Mouse (Mus musculus): ENCODE results near the gene Zfyve28. TPM values are rescaled to one million over a fixed set of nuclear protein-coding genes. Genes with fewer than 3 reads are reported as not detected.

Gene Zfyve28
- polyA plus RNA-seq, 2 experiments = 0.07 TPM; not detected in 1

DNA sequence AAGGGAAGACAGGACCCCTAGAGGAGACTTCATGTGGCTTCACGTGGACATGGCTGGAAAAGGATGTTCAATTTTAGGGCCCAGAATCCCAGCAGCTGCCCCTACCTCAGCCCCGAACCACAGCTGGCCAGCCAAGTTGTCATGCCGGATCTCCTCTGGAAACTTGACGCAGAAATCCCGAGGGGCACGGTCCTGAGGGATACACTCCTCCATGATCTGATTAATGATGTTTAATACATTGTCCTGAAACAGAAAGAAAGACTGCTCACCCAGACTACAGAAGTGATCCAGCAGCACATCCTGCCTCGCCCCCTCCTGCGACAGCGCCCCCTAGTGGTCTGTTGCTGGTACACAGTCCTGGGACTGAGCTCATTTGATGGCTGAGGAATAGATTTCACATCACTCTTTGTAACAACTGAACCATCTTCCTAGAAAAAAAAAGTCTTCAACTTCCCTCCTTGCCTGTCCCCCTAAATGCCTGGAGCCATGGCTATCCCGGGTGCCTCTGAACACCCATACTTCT is 52.3 kb downstream of the Zfyve28 start:
- Histone ChIP-seq H3K4me1 (replicated peaks; ENCODE audit: control insufficient read depth in 2 of 2, insufficient read depth in 2 of 2, low read length in 1 of 2) (no peaks in the 10 kb centered on the region), H3K4me3 (ENCODE audit: insufficient read depth in 1 of 2, low read depth in 2 of 2, low read length in 2 of 2) (no peak overlapping the region), H3K36me3 (replicated peaks; ENCODE audit: control insufficient read depth, insufficient read depth, low read depth) (no peaks in the 10 kb centered on the region), H3K9me3 (ENCODE audit: control insufficient read depth, low read length) (no peaks in the 10 kb centered on the region), H3K27me3 (ENCODE audit: control insufficient read depth, insufficient read depth, low read length) (no peaks in the 10 kb centered on the region), H3K9ac (replicated peaks) (no peak overlapping the region), H3K27ac (no peak overlapping the region), H3K4me2 (ENCODE audit: low read depth) (no peak overlapping the region)
- ATAC-seq (ENCODE audit: insufficient read depth) = no peak
- peak in 2 of 3 experiments; percentile 9 to 14 for DNase-seq (ENCODE audit: low read depth in 3 of 3, low spot score in 3 of 3)
- TF ChIP-seq EP300 (IDR thresholded peaks at IDR 0.05; ENCODE audit: low read depth) (no peak), CTCF (IDR thresholded peaks at IDR 0.05; ENCODE audit: low read depth) (peak; percentile 96)
- 54% methylated on average over 10 of the region's 10 CpGs for WGBS (ENCODE audit: insufficient replicate concordance)

DNA sequence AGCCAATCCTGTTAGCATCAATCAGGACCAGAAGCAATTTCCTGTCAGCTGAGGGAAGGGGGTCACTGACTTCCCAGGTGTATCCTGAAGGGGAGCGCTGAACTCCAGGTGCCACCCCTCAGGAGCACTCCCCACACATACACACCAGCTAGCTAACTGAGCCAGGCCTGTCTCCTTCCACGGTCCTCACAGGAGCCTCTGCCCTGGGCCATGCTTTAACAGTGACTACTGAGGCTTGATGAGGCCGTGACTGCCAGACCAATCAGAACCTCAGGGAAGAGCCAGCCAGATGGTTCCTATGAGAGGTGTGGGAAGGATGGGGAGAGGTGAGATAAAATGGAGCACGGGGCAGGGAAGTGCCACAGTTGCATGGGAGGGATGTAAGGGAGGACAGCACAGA is 53.2 kb downstream of the Zfyve28 start:
- Histone ChIP-seq H3K27ac (no peak overlapping the region), H3K4me1 (replicated peaks; ENCODE audit: control insufficient read depth in 2 of 2, insufficient read depth in 2 of 2, low read length in 1 of 2) (no peaks in the 10 kb centered on the region), H3K9me3 (ENCODE audit: control insufficient read depth, low read length) (no peaks in the 10 kb centered on the region), H3K4me3 (ENCODE audit: insufficient read depth in 1 of 2, low read depth in 2 of 2, low read length in 2 of 2) (no peak overlapping the region), H3K36me3 (replicated peaks; ENCODE audit: control insufficient read depth, insufficient read depth, low read depth) (no peaks in the 10 kb centered on the region), H3K4me2 (ENCODE audit: low read depth) (no peak overlapping the region), H3K9ac (replicated peaks) (no peak overlapping the region), H3K27me3 (ENCODE audit: control insufficient read depth, insufficient read depth, low read length) (no peaks in the 10 kb centered on the region)
- ATAC-seq (ENCODE audit: insufficient read depth) (no peak), DNase-seq (ENCODE audit: low read depth in 3 of 3, low spot score in 3 of 3) (no peak)
- TF ChIP-seq EP300 (IDR thresholded peaks at IDR 0.05; ENCODE audit: low read depth) (no peak), CTCF (IDR thresholded peaks at IDR 0.05; ENCODE audit: low read depth) (no peak)
- 66% methylated on average over 4 of the region's 4 CpGs for WGBS (ENCODE audit: insufficient replicate concordance)

DNA sequence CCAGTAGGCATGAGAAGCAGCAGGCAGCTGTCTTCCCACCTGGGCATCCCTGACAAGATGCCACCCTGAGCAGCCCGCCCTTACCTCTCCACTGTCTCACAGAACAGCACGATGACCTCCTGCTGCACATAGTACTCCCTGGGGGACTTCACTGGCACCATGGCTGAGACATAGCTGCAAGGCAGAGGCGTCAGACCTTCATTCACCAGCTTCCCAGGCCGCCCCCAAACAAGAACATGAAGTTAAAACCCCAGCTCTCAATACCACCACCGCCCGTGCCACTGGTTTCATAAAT is 55.1 kb downstream of the Zfyve28 start:
- H3K27ac ChIP-seq = no peak overlapping the region
- no peak for ATAC-seq (ENCODE audit: insufficient read depth)
- no peaks in the 10 kb centered on the region for H3K4me1 ChIP-seq (replicated peaks; ENCODE audit: control insufficient read depth in 2 of 2, insufficient read depth in 2 of 2, low read length in 1 of 2)
- 63% methylated on average over 6 of the region's 6 CpGs for WGBS (ENCODE audit: insufficient replicate concordance)
- no peak for DNase-seq (ENCODE audit: low read depth in 3 of 3, low spot score in 3 of 3)
- no peak overlapping the region for H3K4me2 ChIP-seq (ENCODE audit: low read depth)
- H3K27me3 ChIP-seq (ENCODE audit: control insufficient read depth, insufficient read depth, low read length) = no peaks in the 10 kb centered on the region
- no peaks in the 10 kb centered on the region for H3K9me3 ChIP-seq (ENCODE audit: control insufficient read depth, low read length)
- H3K9ac ChIP-seq (replicated peaks) = no peak overlapping the region
- no peaks in the 10 kb centered on the region for H3K36me3 ChIP-seq (replicated peaks; ENCODE audit: control insufficient read depth, insufficient read depth, low read depth)
- no peak for TF ChIP-seq CTCF (IDR thresholded peaks at IDR 0.05; ENCODE audit: low read depth)
- no peak for TF ChIP-seq EP300 (IDR thresholded peaks at IDR 0.05; ENCODE audit: low read depth)
- no peak overlapping the region for H3K4me3 ChIP-seq (ENCODE audit: insufficient read depth in 1 of 2, low read depth in 2 of 2, low read length in 2 of 2)

DNA sequence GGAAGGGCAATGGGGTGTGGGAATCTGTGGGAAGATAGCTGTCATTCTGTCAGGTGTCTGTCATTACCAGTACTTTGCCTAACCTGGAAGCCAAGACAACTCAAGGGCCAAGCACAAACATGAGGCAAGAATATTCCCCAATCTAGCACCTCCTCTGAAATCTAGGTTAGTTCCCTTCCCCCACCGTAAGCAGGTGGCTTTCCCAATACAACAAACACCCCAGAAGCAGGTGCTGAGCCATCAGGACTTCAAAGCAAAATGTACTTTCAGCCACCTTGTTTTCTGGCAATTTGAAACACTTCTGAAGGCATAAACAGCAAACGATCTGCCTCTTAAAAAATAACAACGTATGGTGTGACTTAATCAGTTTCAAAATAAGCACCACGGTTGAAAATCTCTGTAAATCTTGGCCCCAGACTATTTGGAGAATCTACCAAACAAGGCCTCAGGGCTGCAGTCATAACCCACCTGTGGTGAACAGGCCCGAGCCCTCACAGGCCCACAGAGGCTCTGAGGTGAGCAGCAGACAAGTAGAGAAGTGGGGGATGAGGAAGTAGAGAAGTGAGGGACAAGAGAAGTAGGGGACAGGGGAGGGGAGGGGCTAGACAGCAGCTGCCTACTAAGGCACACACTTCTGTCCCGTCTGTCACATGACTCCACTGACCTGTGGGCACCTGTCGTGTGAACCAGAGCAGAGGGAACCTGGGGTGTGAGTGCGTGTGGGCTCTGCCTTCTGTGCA is 55.6 kb downstream of the Zfyve28 start:
- 38% methylated on average over 8 of the region's 8 CpGs for WGBS (ENCODE audit: insufficient replicate concordance)
- TF ChIP-seq CTCF (IDR thresholded peaks at IDR 0.05; ENCODE audit: low read depth) (no peak), EP300 (IDR thresholded peaks at IDR 0.05; ENCODE audit: low read depth) (no peak)
- Histone ChIP-seq H3K4me3 (ENCODE audit: insufficient read depth in 1 of 2, low read depth in 2 of 2, low read length in 2 of 2) (no peak overlapping the region), H3K9ac (replicated peaks) (no peak overlapping the region), H3K4me2 (ENCODE audit: low read depth) (no peak overlapping the region), H3K36me3 (replicated peaks; ENCODE audit: control insufficient read depth, insufficient read depth, low read depth) (no peaks in the 10 kb centered on the region), H3K4me1 (replicated peaks; ENCODE audit: control insufficient read depth in 2 of 2, insufficient read depth in 2 of 2, low read length in 1 of 2) (no peaks in the 10 kb centered on the region), H3K27ac (no peak overlapping the region), H3K27me3 (ENCODE audit: control insufficient read depth, insufficient read depth, low read length) (no peaks in the 10 kb centered on the region), H3K9me3 (ENCODE audit: control insufficient read depth, low read length) (no peaks in the 10 kb centered on the region)
- ATAC-seq (ENCODE audit: insufficient read depth) = no peak
- DNase-seq (ENCODE audit: low read depth in 3 of 3, low spot score in 3 of 3) = no peak

- no peak for TF ChIP-seq CTCF (IDR thresholded peaks at IDR 0.05; ENCODE audit: low read depth)
- no peak for TF ChIP-seq EP300 (IDR thresholded peaks at IDR 0.05; ENCODE audit: low read depth)
- Histone ChIP-seq H3K9ac (replicated peaks) (no peak overlapping the region), H3K4me1 (replicated peaks; ENCODE audit: control insufficient read depth in 2 of 2, insufficient read depth in 2 of 2, low read length in 1 of 2) (no peaks in the 10 kb centered on the region), H3K4me2 (ENCODE audit: low read depth) (no peak overlapping the region), H3K36me3 (replicated peaks; ENCODE audit: control insufficient read depth, insufficient read depth, low read depth) (no peaks in the 10 kb centered on the region), H3K9me3 (ENCODE audit: control insufficient read depth, low read length) (no peaks in the 10 kb centered on the region), H3K4me3 (ENCODE audit: insufficient read depth in 1 of 2, low read depth in 2 of 2, low read length in 2 of 2) (no peak overlapping the region), H3K27me3 (ENCODE audit: control insufficient read depth, insufficient read depth, low read length) (no peaks in the 10 kb centered on the region), H3K27ac (no peak overlapping the region)
- DNase-seq (ENCODE audit: low read depth in 3 of 3, low spot score in 3 of 3) (no peak), ATAC-seq (ENCODE audit: insufficient read depth) (no peak)
- WGBS (ENCODE audit: insufficient replicate concordance) = 51% methylated on average over 6 of the region's 6 CpGs
Observed at GRCm38 (mm10) chr5:34231901-34232300, 56.3 kb downstream of the Zfyve28 start.
